Mouse (Mus musculus) R1 (cell line): Measurements from ENCODE around the gene Oosp2.

Source experiments
- DNase-seq: peaks from one replicate; pipeline ENCODE4 v3.0.0-alpha.2; 2018; ENCODE audit warnings: low read depth, low spot score

Gene Oosp2

GRCm38 (mm10) chr19:11604603-11605002 is 55.8 kb downstream of the Oosp2 start, which contains the start of gene Ms4a6d:
Ms4a6d (minus strand) TSS chr19:11604849.
- no peak for DNase-seq

- peak; percentile 55 for DNase-seq
Measured at GRCm38 (mm10) chr19:11602026-11602425, 58.3 kb downstream of the Oosp2 start.

- DNase-seq = no peak
Measured at GRCm38 (mm10) chr19:11601349-11601748, 59.0 kb downstream of the Oosp2 start.
